Mouse (Mus musculus) cerebellum, adult 9-11 months (tissue): ENCODE measurements around the gene Fabp7.

Experiments used
- DNase-seq: peaks from one replicate; pipeline ENCODE4 v3.0.0; 2022

The Fabp7 gene

DNA sequence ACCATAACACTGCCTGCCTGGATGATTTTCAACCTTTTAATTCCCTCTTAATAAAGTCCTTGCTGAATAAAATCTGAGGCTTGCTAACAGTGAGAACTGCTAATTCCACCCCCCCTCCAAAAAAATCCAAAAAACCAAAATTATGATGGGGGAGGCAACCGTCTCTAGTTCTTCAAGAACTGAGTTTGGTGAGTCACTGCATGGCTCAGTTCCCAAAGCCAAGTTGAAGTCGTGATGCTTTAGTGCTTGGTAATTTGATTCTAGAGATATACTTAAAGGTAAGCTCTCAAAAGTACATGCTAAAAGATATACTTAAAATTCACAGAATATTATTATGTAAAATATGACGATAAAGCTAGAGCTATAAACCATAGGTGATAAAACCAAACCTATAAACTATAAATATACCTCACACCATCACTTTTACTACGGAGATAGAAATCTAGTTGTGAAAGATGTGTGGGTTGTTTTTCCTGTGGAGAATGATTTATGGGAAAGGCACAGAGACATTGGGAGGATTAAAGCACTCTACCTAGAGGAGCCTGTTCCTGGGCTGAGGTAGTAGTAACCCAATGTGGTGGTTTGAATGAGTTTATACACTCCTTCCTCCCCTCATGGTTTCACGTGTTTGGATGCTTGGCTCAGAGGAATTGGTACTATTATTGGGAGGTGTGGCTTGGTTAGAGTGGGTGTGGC lies 27.6 kb downstream of the Fabp7 start:
- DNase-seq = no peak

DNA sequence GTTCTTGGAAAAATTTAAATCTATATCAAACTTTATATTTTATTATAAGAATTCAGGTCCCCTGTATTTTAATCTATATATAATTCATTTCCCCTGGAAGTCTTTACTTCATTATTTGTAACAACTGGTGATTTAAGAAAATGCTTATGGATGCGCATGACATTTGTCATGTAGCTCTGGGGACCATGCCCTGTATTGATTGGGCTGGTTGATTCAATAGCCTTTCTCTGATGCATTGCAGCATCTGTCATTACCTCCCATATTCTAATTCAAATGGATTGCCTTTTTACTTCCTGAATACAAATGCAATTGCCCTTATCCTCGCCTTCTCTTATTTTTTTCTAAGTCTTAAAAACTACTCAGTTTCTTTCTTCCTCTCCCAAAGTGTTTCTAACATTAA lies 29.6 kb downstream of the Fabp7 start:
- DNase-seq = no peak

DNA sequence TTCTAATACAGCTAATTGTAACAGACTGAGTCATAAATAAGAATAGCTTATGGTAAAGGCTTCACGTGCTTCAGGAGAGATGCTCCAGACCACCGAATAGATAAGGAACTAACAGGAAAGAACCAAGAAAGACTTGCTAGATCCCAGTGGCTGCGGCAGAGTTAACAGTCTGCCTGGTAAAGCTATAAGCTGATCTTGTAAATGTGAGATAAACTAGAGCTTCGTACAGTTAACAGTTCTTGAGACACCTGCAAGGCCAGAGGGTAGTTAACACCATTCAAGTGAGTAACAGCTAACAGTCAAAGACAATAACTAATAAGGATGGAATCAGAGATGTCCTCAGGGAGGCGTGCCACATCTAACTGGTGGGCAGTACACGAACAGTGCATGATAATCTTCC lies 31.2 kb downstream of the Fabp7 start:
- no peak for DNase-seq

DNA sequence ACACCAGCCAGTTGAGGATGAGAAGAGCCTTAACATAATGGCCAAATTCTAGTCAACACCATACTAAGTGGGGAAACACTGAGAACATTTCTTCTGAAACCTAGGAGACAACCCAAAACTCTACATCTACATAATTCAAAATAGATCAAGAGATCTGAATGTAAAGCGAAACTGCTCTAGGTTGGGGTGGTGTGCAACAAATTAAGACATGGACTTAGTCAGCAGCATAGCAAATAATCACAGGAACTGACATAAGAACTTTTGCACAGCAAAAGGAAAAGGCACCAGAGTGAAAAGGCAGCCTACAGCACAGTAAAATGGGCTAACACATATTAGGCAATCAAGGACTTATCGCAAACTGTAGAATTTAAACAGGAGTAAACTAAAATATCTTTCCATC lies 34.5 kb downstream of the Fabp7 start:
- DNase-seq = no peak

DNA sequence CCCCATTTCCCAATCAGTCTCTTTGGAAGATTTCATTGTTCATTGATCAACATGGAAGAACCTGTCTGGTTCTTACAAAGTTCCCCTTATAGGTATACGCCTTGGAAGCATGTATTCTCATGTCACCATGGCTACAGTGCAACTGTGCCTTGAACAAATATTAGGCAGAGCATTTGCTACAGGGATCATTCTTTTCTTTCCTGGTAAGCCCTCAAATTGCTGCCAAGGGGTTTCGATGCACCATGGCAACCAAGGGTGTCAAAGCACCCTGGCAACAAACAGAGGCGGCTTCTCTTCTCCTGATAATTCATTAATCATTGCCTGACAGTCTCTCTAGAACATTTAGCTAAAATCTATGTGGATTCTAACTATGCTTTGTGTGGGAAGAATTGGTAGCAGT lies 37.8 kb downstream of the Fabp7 start:
- DNase-seq = no peak

DNA sequence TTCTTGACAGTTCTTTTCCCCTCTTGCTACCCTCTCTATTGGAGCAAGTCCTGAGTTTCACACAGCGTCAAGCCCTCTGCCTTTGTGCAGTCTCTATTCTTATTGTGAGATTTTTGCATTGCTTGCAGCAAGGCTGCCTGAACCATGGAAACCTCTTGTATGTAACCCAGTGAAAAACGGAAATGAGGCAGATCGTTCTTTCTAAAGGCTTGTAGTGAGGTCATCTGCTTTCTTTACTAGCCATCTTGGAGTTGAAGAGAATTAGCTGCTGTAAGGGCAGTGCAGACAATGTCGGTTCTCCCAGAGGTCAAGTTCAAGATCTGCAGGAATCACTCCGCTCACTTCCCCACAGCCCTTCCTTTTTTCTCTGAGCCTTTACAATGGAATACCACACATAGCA lies 44.0 kb downstream of the Fabp7 start:
- no peak for DNase-seq

DNA sequence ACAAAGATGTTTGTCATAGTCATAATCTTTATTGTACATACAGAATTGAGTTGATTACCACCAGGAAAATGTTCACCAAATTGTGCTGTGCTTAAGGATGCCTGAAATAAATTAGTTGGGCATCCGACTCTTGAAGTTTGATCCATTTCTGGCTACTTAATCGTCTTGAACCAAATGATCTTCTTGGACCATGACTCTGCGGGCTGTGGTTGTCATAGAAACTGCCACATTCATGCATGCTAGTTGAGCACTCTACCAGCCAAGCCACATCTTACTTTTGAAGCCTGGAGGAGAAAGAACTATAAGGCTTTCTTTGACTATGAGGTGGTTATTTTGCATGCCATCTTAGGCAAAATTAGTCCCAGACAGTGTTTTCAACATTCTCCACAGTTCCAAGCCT lies 44.9 kb downstream of the Fabp7 start:
- no peak for DNase-seq

DNA sequence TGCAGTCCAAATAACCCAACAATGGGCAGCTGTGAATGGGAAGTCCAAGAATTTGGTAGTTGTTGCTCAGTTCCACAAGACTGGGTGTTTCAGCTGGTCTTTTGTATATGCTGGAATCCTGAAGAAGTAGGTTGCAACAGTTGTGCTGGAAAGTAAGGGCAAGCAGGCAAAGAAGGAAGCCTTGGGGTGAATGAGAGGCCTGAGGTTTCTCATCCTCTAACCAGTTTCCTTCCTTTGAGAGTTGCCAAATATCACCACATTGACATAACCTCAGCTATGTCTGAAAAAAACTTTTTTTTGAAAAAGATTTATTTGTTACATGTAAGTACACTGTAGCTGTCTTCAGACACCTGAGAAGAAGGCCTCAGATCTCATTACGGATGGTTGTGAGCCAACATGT lies 50.4 kb downstream of the Fabp7 start:
- no peak for DNase-seq

DNA sequence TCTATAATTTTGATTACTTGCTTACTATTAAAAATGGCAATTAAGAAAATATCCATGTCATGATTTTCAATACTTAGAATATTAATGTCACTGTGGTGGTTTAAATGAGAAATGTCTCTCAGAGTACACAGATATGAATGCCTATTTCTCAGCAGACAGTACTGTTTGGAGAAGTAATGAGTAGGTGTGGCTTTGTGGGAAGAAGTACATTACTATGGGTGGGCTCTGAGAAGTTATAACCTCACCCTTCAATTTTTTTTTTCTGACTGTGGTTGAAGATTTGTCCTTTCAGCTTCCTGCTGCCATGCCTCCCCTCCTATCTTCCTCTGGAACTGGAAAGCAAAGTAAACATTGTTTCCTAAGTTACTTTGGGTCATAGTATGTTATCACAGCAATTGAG lies 51.3 kb downstream of the Fabp7 start:
- DNase-seq = no peak
